Mouse (Mus musculus) myocyte (in vitro differentiated cells): ENCODE measurements around the gene Ccdc40.

ENCODE experiments used
- E2F4 ChIP-seq: IDR thresholded peaks from one replicate; pipeline ENCODE4 v1.6.1; 2011; ENCODE audit warnings: mild to moderate bottlenecking, control low read depth, moderate library complexity; ENCODE audit not compliant: insufficient read depth
- MYOG ChIP-seq, 3 experiments: IDR thresholded peaks; one replicate each; pipeline ENCODE4 v1.6.1; 2011; ENCODE audit warnings: control low read depth in 2 of 3, low read depth in 2 of 3, mild to moderate bottlenecking in 2 of 3; ENCODE audit not compliant: insufficient read length in 2 of 3, control insufficient read depth in 1 of 3, insufficient read depth in 1 of 3
- POLR2A ChIP-seq: IDR thresholded peaks from one replicate; pipeline ENCODE4 v1.6.1; 2011; ENCODE audit warnings: low read depth, mild to moderate bottlenecking, control low read depth, moderate library complexity; ENCODE audit not compliant: insufficient read length
- POLR2AphosphoS2 ChIP-seq: IDR thresholded peaks from one replicate; pipeline ENCODE4 v1.6.1; 2011; ENCODE audit warnings: low read depth, control low read depth; ENCODE audit not compliant: insufficient read length
- SRF ChIP-seq: IDR thresholded peaks from one replicate; pipeline ENCODE4 v1.6.1; 2011; ENCODE audit warnings: low read depth; ENCODE audit not compliant: control insufficient read depth, insufficient read length

- TF ChIP-seq POLR2A (no peak), POLR2AphosphoS2 (no peak), E2F4 (no peak), MYOG (IDR thresholded peaks at IDR 0.05; ENCODE audit: control insufficient read depth in 1 of 3, insufficient read depth in 1 of 3, insufficient read length in 2 of 3, low read depth in 2 of 3) (no peak), SRF (no peak)
Measured at GRCm38 (mm10) chr11:119234770-119235169, 6.4 kb downstream of the Ccdc40 start.
